Mouse (Mus musculus) ES-CJ7 (cell line): ENCODE data around the gene Peak1.

ENCODE experiments used
- DNase-seq: peaks from one replicate; pipeline ENCODE4 v3.0.0; 2011; ENCODE audit warnings: low read depth, low spot score

Peak1 gene

GRCm38 (mm10) chr9:56415935-56416607 is 1.8 kb downstream of the Peak1 start:
- DNase-seq: no peak

GRCm38 (mm10) chr9:56415393-56415792 is 2.5 kb downstream of the Peak1 start:
- DNase-seq: no peak

- DNase-seq: peak; percentile 34
Measured at GRCm38 (mm10) chr9:56414322-56414721, 3.5 kb downstream of the Peak1 start.

GRCm38 (mm10) chr9:56412716-56413115 is 5.2 kb downstream of the Peak1 start:
- DNase-seq: no peak

GRCm38 (mm10) chr9:56409928-56410327 is 7.9 kb downstream of the Peak1 start:
- DNase-seq: no peak

GRCm38 (mm10) chr9:56404619-56405018 is 13.2 kb downstream of the Peak1 start:
- no peak for DNase-seq

- no peak for DNase-seq
Measured at GRCm38 (mm10) chr9:56396306-56396705, 21.6 kb downstream of the Peak1 start.

- DNase-seq: no peak
Measured at GRCm38 (mm10) chr9:56392857-56393256, 25.0 kb downstream of the Peak1 start.

- DNase-seq: no peak
Measured at GRCm38 (mm10) chr9:56382786-56383185, 35.1 kb downstream of the Peak1 start.

- no peak for DNase-seq
Measured at GRCm38 (mm10) chr9:56374401-56374800, 43.5 kb downstream of the Peak1 start.

- no peak for DNase-seq
Measured at GRCm38 (mm10) chr9:56370710-56371109, 47.2 kb downstream of the Peak1 start.

- peak; percentile 8 for DNase-seq
Measured at GRCm38 (mm10) chr9:56368814-56369213, 49.1 kb downstream of the Peak1 start.

- no peak for DNase-seq
Measured at GRCm38 (mm10) chr9:56363306-56363705, 54.6 kb downstream of the Peak1 start.

GRCm38 (mm10) chr9:56359261-56359660 is 58.6 kb downstream of the Peak1 start:
- DNase-seq: no peak

- no peak for DNase-seq
Measured at GRCm38 (mm10) chr9:56355186-56355585, 62.7 kb downstream of the Peak1 start.

- DNase-seq: no peak
Measured at GRCm38 (mm10) chr9:56346321-56346720, 71.5 kb downstream of the Peak1 start.

GRCm38 (mm10) chr9:56339426-56340195 is 78.3 kb downstream of the Peak1 start:
- no peak for DNase-seq

- no peak for DNase-seq
Measured at GRCm38 (mm10) chr9:56334363-56334762, 83.5 kb downstream of the Peak1 start.

GRCm38 (mm10) chr9:56332774-56333173 is 85.1 kb downstream of the Peak1 start:
- no peak for DNase-seq

- no peak for DNase-seq
Measured at GRCm38 (mm10) chr9:56326511-56327005, 91.3 kb downstream of the Peak1 start.

- no peak for DNase-seq
Measured at GRCm38 (mm10) chr9:56325725-56326124, 92.1 kb downstream of the Peak1 start.

GRCm38 (mm10) chr9:56324576-56325355 is 93.1 kb downstream of the Peak1 start:
- peak; percentile 4 for DNase-seq
